Mouse (Mus musculus) granulocyte monocyte progenitor cell, adult 5-6 weeks (primary cell): ENCODE measurements around the gene Rexo1. TPM values are rescaled to one million over a fixed set of nuclear protein-coding genes. Genes with fewer than 3 reads are reported as not detected.
A peak's percentile ranks its signal among the peaks of the same experiment; 100 is the strongest.

ENCODE experiments used
- ATAC-seq: replicated peaks from 2 replicates; pipeline ENCODE4 v1.8.0; 2016; ENCODE audit warnings: mild to moderate bottlenecking, moderate TSS enrichment, inconsistent platforms; ENCODE audit not compliant: poor library complexity, severe bottlenecking
- total RNA-seq, 2 experiments: library from RNA; stranded (forward) in 1 of 2; stranded (reverse) in 1 of 2; fragments of 200-712, 200-1000 nt in 1 of 2; fragments of >200 nt in 1 of 2; fragmentation: Nextera tagmentation in 1 of 2; gene quantifications; 2 replicates each; pipeline ENCODE4 v1.2.3; 2014 to 2017

Rexo1 gene
- total RNA-seq, 2 experiments from 2014 or later = 28.8 to 48.2 TPM

DNA sequence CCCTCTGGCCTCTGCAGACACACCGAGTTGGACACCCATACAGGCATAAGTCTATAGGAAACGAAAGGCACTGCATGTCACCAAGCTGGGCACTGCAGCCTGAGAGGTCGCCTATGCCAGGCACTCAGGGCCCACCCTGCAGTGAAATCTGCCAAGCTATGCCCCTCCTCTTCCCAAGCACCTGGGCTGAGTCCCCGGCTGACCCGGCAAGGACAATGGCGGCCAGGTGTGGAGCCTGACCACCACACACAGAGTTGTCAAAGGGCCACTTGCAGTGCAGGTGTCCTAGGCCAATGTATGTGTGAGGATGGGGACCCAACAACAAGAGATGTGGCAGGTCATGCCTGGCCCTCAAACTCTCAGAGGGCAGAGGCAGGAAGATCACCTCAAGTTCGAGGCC, 1.9 kb downstream of the Rexo1 start:
- ATAC-seq = no peak

DNA sequence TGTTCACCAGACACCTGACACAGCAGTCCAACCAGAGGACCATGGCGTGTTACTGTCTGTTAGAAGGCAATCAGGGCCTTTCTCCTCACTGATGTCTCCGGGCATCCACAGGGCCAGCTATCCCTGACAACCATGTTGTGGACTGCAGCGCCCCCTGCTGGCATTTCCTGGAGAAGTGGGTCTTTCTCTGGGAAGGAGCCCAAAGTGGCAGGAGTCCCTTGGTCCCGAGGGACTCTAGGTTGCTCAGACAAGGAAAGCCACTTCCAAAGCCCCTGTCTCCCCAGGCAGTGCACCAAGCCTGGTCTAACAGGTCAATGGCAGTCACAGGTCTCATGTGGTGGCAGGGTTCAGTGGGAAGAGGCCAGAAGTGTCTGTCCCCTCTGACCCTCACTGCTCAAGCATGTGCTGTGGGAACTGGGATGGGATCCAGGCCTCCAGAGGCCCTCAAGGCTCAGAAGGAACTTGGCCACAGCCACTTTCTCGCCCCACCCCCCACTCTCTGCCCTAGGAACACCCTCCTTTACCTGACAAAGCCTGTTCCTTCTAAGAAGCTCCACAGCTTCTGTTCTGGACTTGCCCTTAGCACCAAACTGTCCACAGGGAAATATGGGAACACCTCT, 3.9 kb downstream of the Rexo1 start:
- no peak; the same call in 1 of the 2 replicates for ATAC-seq

DNA sequence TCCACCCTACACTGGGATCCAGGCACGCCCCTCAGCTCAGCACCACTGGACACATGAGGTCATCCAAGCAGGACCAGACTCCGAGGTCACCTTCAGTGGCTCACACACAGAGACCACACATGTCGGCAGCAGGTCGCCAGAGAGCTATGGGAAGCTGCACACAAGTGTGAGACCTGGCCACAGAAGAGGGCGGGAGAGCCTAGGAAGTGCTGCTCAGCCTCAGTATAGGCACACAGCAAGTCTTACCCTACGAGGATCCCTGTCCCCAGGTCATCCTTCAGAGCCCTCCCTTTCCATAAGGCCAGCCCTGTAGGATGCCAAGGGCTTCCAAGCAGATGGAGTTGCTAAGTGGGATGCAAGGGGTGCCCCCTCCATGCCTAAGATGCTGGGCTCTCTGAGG, 7.4 kb downstream of the Rexo1 start:
- ATAC-seq = no peak

- ATAC-seq = no peak
These were observed 7.8 kb downstream of the Rexo1 start for GRCm38 (mm10) chr10:80553575-80553974.

DNA sequence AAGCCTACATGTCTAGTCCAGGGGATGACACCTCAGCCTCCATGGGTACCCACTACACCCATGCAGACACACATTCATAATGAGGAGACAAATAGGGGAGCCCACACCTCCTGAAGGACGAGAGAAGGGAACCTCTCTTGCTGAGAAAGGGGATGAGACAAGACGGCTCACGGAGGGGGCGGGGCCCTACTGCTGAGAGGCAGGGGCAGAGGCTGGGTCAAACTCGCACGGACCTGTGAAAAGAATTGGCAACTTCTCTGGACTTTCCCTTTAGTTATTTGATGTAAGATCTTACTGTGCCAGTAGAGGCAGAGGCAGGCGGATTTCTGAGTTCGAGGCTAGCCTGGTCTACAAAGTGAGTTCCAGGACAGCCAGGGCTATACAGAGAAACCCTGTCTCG, 9.0 kb downstream of the Rexo1 start:
- no peak for ATAC-seq

GRCm38 (mm10) chr10:80549279-80549678, 12.1 kb downstream of the Rexo1 start:
- no peak for ATAC-seq

DNA sequence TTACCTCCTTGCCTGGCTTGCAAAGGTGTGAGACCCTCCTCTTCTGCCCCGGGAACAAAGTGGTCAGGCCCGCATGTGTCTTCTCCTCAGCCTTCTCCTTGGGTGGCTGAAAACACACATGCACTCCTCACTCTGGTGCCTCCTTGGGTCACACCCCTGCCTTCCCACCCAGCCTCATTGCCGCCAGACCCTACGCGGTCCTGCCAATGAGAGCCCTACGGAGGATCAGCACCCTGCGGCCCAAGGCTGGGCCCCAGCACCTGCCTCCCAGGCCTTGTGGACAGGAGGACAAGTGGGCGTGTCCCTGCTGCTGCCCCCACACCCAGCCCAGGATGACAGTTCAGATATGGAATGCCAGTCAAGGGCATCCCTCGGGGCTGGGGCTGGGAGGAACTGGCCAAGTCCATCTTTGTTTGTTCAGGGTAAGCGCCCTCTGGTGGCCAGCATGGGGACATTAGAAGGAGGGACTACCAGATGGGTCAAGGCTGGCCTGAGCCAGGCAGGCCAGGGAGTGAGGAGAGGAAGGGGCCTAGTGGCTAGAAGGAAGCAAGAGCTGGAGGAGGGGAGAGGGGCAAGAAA, 12.8 kb downstream of the Rexo1 start:
- peak; percentile 74 for ATAC-seq

- ATAC-seq = no peak
These were observed 13.8 kb downstream of the Rexo1 start for GRCm38 (mm10) chr10:80547539-80547938.

DNA sequence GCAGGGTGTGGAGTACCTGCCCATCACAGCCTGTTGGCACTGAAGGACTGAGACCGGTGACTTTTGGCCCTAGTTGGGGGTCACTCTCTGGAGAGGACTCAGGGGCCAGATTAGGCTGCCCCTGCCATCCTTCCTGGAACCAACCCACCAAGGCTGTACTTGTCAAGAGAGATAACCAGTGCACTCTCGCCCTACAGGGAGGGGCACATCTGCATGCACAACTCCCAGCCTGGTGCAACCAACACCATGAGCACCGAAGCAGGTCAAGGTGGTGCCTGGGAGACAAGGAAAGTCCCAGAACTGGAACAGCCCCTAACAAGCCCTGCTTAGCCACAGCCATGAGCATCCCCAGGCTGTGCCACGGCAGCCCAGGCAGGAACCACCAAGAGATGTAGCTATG, 14.4 kb downstream of the Rexo1 start:
- ATAC-seq = no peak

DNA sequence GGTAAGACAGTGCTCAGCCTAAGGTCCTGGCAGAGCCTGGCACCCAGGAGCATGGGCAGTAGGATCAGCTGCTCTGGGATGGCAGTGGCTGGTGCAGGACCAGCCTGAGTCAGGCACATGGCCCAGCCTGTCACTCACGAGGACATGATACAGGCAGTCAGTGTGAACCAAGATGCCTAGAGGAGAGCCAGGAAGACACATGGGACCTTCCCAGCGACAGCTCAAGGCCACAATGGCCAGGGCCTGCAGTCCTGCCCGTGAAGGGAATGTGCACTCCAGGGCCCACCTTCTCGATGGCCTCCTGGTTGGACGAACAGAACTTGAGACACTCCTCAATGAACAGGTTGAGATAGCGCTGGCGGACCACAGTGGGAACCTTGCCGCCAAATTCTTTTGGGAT, 15.8 kb downstream of the Rexo1 start:
- ATAC-seq = no peak

DNA sequence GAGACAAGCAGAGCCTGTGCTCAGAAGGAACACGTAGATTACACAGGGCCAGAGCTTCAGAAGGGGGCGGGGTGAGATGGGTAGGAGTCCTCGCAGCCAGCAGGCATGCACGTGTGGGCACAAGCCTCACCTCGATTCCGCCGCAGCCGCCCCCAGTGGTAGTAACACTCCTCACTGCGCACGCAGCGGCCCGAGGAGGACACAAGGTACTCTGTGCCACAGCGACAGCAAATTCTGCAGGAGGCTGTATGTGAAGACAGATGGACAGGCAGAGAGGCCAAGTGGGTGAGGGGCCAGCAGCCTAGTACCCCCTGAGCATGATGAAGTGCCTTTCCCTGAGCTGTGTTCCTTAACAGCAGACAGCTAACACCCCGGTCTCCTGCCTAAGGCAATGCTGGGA, 17.5 kb downstream of the Rexo1 start:
- ATAC-seq = no peak

DNA sequence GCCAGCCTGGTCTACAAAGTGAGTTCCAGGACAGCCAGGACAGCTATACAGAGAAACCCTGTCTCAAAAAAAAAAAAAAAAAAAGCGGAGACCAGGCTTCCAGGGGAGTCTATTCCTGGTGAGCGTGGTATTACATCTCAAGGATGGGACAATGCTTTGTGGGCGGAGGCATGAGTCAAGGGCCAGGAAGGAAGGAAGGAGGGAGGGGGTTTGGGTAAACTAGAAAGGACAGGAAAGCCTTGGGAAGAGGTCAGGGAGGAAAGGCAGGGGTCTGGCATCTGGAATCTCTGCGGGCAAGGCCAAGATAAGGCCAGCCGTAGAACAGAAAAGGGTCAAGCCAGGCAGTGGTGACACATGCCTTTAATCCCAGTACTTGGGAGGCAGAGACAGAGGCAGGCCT, 21.9 kb downstream of the Rexo1 start:
- ATAC-seq = no peak

DNA sequence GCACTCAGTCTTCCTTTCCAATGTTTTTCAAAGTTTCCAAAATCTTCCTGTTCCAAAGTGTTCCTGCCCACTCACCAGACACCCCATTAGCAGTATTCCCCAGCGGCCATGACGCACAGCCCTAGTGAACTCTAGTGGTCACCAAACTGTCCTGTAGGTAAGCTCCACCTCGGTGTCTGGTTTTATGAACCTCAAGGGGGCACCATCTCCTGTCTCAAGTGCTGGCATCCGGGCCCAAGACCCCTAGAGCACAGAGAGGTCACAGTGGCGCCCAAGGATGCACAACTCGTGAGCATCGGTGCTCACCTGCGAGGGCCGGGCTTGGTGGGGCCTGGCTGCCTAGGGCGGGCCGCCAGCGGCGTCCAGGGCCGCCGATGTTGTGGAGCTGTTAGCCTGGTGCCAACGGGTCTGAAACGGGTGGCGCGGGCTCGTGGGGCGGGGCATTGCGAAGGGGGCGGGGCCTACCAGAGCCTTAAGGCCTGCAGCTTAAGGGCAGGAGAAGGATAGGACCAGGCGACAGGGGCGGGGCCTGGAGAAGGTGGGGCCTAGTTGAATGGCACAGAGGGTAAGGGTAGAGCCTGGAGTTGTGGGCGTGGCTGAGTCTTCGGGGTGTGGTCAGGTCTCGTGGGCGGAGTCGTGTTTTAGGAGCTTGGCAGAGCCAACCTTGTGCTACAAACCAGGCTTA, 22.5 kb downstream of the Rexo1 start, which contains the start of gene Atp8b3:
Gene Atp8b3, minus strand, starts transcription at position 415 of the 685 bp plus-strand sequence.
- ATAC-seq = peak; percentile 91

DNA sequence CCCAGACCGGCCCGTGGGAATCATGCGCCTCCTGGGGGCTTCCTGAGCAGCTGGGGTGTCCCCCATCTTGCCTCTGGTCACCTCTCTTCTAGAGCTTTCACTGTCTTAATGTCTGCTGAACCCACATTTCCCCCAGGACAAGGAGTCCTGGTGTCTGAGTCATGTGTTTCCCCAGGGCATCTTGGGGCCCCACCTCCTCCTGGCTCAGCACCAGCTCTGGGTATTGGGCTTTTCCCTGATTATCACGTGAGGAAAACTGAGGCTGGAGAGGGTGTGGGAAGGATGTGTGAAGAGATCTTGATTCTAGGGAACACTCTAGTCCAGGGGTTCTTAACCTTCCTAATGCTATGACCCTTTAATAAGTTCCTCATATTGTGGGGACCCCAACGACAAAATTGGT, 23.2 kb downstream of the Rexo1 start:
- no peak for ATAC-seq

DNA sequence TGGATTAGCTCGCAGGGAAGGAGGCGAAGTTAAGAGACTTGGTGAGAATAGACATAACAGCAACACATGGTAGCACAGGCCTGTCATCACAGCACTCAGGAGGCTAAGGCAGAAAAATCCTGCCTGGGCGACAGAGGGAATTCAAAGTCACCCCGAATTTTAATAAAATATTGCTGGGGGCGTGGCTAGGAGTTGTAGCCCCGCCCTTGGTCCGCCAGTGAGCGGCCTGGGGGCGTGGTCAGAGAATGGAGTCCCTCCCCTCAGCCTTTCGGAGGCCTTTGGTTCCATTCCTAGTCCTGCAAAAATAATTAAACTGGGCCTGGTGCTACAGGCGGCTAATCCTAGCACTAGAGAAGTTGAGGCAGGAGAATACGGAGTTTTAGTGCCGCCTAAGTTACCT, 25.6 kb downstream of the Rexo1 start:
- no peak for ATAC-seq

DNA sequence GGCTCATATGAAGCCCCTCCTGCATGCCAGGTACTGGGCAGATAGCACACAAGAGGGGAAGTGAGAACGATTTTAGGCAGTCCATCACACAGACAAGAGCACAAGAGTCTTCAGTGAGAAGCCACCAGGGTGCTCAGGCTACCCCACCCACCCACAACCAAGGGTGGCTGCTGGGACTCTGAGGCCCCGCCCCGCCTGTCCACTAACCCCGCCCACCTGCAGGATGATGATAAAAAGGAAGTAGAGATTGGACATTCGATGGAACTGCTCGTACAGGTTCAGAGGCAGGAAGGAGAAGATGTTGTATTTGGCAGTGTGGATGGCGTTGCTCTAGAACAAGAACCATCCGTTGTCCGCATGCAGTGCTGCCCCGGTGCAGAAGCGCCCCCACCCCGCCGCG, 26.3 kb downstream of the Rexo1 start:
- ATAC-seq = peak; percentile 45

DNA sequence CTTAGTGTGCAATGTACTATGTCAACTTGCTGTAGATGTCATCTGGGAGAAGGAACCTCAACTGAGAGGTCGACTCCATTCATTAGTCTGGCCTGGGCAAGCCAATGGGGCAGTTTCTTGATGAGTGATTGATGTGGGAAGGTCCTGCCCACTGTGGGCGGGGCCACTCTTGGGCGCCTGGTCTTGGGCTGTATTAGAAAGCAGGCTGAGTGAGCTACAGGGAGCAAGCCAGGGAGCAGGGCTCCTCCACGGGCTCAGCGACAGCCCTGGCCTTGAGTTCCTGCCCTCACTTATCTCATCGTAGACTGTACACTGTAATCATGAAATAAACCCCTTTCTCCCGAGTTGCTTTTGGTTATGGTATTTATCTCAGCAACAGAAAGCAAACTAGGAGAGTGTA, 27.7 kb downstream of the Rexo1 start:
- ATAC-seq = peak; percentile 28; the same call in 1 of the 2 replicates

DNA sequence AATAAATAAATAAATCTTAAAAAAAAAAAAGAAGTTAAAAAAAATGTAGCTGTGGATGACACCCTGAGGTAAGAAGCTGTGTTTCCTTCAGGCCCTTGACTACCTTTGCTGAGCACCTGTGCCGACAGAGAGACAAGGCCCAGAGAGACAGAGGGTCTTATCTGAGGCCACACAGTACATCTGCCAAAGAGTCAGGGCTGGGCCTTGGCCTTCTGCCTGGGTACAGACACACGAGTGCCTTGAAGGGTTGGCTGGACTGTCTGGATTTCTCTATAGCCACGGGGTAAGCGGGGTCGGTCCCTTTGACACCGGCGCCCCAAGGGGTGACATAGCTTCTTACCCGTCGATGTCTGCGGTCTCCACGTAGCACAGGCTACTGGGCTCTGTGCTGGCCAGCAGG, 28.6 kb downstream of the Rexo1 start:
- ATAC-seq = no peak

- ATAC-seq = no peak
These were observed 35.2 kb downstream of the Rexo1 start for GRCm38 (mm10) chr10:80526172-80526571.

DNA sequence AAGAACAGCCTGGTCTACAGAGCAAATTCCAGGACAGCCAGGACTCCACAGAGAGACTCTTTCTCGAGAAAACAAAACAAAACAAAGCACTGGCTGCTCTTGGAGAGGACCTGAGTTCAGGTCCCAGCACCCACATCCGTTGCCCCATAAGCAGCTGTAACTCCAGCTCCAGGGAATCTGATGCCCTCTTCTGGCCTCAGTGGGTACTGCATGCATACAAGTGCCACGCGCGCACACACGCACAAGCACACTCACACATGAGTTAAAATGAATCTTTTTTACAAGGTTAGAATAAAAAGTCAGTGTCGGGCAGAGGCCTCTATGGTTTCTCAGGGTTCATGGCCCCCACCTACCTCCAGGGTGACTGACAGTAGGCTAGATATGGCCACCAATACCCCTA, 38.1 kb downstream of the Rexo1 start:
- no peak for ATAC-seq

GRCm38 (mm10) chr10:80519287-80519686, 42.1 kb downstream of the Rexo1 start:
- ATAC-seq = no peak

DNA sequence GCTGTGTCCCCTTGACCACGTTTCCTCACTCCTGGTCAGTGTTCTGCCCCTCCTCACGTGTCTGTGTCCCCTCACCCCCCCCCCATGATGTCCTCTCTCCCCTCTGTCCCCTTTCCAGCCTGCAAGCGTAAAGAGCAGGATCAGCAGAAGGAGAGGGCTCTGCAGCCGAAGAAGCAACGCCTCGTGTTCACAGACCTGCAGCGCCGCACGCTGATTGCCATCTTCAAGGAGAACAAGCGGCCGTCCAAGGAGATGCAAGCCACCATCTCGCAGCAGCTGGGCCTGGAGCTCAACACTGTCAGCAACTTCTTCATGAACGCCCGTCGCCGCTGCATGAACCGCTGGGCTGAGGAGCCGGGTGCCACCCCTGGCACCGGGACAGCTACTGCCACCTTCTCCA, 47.6 kb downstream of the Rexo1 start:
- ATAC-seq = no peak
